Mouse (Mus musculus): ENCODE data around the gene Paqr8.

DNA sequence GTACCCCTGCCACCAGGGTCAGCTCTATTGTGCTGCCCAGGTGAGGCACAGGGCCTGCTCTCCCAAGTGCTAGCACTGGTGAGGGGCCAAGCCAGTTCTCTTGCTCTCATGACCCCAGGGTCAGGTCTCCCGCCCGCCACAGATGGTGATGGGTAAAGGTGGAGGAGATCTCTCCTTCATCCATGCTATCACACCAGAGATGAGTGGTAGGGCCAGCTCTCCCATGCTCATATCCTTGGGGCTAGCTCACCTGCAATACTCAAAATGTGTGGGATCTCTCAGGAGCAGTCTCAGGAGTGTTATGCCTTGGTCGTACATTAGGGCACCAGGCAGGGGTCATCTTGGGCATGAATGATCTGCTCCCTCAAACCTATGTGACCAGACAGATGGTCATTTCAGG is 24.4 kb downstream of the Paqr8 start:
- TF ChIP-seq CTCF (IDR thresholded peaks at IDR 0.05; ENCODE audit: borderline replicate concordance, insufficient read depth, low read depth, low read length) = no peak
- TF ChIP-seq POLR2A (IDR thresholded peaks at IDR 0.05; ENCODE audit: borderline replicate concordance, insufficient read depth, low read length) = no peak

Measured in cerebellum, adult 2 months (tissue).